Mouse (Mus musculus) G1E (cell line): ENCODE measurements around the gene Camkmt.

ENCODE experiments used
- CTCF ChIP-seq: IDR thresholded peaks from 2 replicates; pipeline ENCODE4 v1.5.1; 2012; ENCODE audit warnings: low read depth, low read length, inconsistent platforms, mixed read lengths
- GATA1 ChIP-seq: IDR thresholded peaks from 2 replicates; pipeline ENCODE4 v1.6.1; 2012; ENCODE audit warnings: borderline replicate concordance, low read length, inconsistent platforms, mixed read lengths
- TAL1 ChIP-seq: conservative IDR thresholded peaks from 2 replicates; pipeline ENCODE4 v1.6.1; 2012; ENCODE audit warnings: low read depth, low read length, inconsistent platforms, mixed read lengths

GRCm38 (mm10) chr17:85463497-85464392 is 373.4 kb downstream of the Camkmt start:
- TF ChIP-seq CTCF (no peak), GATA1 (no peak), TAL1 (no peak)
